Mouse (Mus musculus): ENCODE results near the gene Erp29. TPM values are rescaled to one million over a fixed set of nuclear protein-coding genes. Genes with fewer than 3 reads are reported as not detected.
"Not testable (repeated sequence)": the region's sequence is repeated elsewhere in the genome, so short reads cannot be mapped to it uniquely, and the experiment has no call there.

The Erp29 gene
- 146 and 155 TPM in 2 replicates for polyA plus RNA-seq (2014; fragmentation: Nextera tagmentation; extraction: Ambion mirVana)

DNA sequence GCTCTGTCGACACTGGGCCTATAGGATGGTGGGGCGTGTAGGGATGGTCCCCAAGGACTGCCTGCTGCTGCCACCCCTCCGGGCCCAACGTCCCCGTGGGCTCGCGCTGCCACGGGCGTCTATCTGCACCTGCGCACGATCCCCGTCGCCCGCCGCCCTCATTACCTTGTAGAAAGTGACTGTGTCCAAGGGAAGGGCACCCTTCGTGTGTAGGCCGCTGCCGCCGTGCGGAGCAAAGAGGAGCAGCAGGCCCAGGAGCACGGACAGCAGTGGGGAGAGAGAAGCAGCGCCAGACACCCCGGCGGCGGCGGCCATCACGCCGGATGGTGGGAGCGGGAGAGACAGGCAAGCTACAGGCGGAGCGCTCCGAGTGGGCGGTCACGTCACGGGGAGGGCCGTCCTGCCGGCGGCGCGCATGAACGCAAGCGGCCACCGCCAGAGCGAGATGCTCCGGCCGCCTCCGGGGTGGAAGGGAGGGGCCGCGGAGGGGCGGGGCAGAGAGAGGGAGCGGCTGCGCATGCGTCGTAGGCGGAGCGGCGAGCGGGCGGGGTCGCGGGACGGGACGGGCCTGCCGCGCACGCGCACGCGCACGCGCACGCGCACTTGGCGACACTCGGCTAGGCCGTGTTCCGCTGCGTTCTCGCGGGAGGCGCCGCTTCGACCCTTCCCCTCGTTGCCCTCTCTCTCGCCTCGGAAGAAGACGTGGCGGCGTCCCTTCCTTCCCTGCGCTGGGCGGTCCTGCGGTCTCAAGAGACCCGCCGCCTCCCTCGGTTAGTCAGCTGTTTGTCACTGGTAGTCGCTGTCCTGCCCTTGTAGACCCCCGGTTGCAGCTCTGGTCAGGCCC is at the start of gene Erp29:
Gene Erp29 (minus strand): TSS at position 481 of the 844 bp plus-strand sequence.
- peak within 1 kb of the TSS; percentile 93 for H3K4me2 ChIP-seq (ENCODE audit: low read depth, low read length)
- WGBS: 0% methylated on average over 26 of the region's 97 CpGs
- H3K27ac ChIP-seq (ENCODE audit: low read depth, low read length): peak within 1 kb of the TSS; percentile 96
- H3K4me1 ChIP-seq (ENCODE audit: control insufficient read depth, insufficient read depth, low read length): peaks cover 11% of the 10 kb centered on the region
- H3K36me3 ChIP-seq (ENCODE audit: control insufficient read depth, insufficient read depth, low read length): peaks cover 5% of the 10 kb centered on the region; the same call in 1 of the 2 replicates
- H3K4me3 ChIP-seq (ENCODE audit: low read depth, low read length): peak within 1 kb of the TSS; percentile 89
- peak; percentile 93 for ATAC-seq (ENCODE audit: low read depth)
- H3K9me3 ChIP-seq (ENCODE audit: control insufficient read depth, low read length): no peaks in the 10 kb centered on the region
- peaks cover 4% of the 10 kb centered on the region; the same call in 1 of the 2 replicates for H3K27me3 ChIP-seq (ENCODE audit: control insufficient read depth, insufficient read depth, low read length)
- H3K9ac ChIP-seq (replicated peaks; ENCODE audit: low read depth, low read length): peak within 1 kb of the TSS; percentile 93

DNA sequence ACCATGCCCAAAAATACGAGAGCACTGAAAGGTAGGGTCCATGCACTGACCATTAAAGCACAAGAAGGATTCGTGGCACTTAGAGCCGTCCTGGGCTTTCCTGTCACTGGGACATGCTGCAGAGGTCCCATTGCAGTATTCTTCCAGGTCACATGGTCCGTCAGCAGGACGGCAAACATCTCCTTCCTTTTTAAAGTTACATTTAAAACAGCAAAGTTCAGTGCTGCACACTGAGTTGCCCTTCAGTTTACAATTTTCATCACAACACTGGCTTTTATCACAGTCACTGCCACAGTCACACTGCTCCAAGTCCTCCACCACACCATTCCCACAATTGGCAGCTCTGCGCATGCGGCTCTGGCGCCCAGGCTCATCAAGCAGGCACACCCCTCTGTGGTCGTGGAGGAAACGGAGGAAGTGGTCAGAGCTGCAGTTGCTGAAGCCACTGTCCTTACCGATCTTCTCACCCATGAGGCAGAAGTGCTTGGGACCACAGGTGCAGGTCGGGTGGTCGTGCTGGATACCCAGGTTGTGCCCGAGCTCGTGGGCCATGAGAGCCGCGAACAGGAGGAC is 49.2 kb upstream of the Erp29 start:
- 83% methylated on average over 10 of the region's 17 CpGs for WGBS
- ATAC-seq (ENCODE audit: low read depth); H3K4me1 ChIP-seq (ENCODE audit: control insufficient read depth, insufficient read depth, low read length); H3K27me3 ChIP-seq (ENCODE audit: control insufficient read depth, insufficient read depth, low read length); H3K9ac ChIP-seq (replicated peaks; ENCODE audit: low read depth, low read length); H3K9me3 ChIP-seq (ENCODE audit: control insufficient read depth, low read length); H3K4me2 ChIP-seq (ENCODE audit: low read depth, low read length); H3K27ac ChIP-seq (ENCODE audit: low read depth, low read length); H3K36me3 ChIP-seq (ENCODE audit: control insufficient read depth, insufficient read depth, low read length); H3K4me3 ChIP-seq (ENCODE audit: low read depth, low read length): not testable (repeated sequence)

DNA sequence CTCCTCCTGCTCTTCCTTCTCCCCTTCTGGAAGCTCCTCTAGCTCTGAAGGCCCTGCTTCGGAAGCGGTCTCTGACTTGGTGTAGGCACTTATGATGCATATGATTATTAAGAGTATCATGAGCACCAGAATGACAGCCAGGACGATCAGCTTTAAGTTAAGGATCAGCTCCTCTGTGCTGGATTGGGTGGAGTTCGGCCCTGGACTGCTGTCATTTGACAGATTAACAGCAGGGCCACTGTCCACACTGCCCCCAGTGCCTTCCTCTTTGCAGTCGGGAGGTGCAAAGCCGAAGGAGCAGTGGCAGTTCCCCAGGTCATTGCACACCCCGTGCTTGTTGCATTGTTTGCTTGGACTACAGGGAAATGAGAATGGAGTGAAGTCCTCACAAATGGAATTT is 48.4 kb upstream of the Erp29 start:
- H3K4me1 ChIP-seq (ENCODE audit: control insufficient read depth, insufficient read depth, low read length): no peaks in the 10 kb centered on the region
- H3K4me2 ChIP-seq (ENCODE audit: low read depth, low read length): no peak overlapping the region
- no peak overlapping the region for H3K9ac ChIP-seq (replicated peaks; ENCODE audit: low read depth, low read length)
- H3K36me3 ChIP-seq (ENCODE audit: control insufficient read depth, insufficient read depth, low read length): no peaks in the 10 kb centered on the region
- H3K27ac ChIP-seq (ENCODE audit: low read depth, low read length): no peak overlapping the region
- ATAC-seq (ENCODE audit: low read depth): no peak
- H3K27me3 ChIP-seq (ENCODE audit: control insufficient read depth, insufficient read depth, low read length): no peaks in the 10 kb centered on the region
- H3K9me3 ChIP-seq (ENCODE audit: control insufficient read depth, low read length): no peaks in the 10 kb centered on the region
- no peak overlapping the region for H3K4me3 ChIP-seq (ENCODE audit: low read depth, low read length)
- WGBS: 77% methylated on average over 7 of the region's 7 CpGs

DNA sequence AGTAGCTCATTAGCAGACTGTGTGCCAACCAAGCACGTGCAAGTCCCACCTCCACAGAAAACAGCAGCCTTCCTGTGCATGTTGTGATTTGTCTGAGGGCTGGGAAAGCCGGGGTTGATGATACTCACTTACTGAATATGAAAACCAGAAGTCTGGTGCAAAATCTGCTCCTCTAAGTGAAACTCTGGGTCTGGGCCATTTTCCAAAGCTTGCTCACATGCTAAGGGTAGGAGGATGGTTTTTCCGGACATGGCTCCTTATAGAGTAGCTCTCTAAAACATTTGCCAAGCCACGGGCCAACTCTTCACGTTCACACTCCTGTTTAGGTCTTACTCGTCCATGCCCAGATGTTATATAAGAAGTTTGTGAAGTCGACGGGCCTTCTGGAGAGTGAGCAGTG is 41.0 kb upstream of the Erp29 start:
- no peaks in the 10 kb centered on the region for H3K4me1 ChIP-seq (ENCODE audit: control insufficient read depth, insufficient read depth, low read length)
- no peak overlapping the region for H3K4me2 ChIP-seq (ENCODE audit: low read depth, low read length)
- H3K27me3 ChIP-seq (ENCODE audit: control insufficient read depth, insufficient read depth, low read length): no peaks in the 10 kb centered on the region
- no peak overlapping the region for H3K4me3 ChIP-seq (ENCODE audit: low read depth, low read length)
- no peaks in the 10 kb centered on the region for H3K36me3 ChIP-seq (ENCODE audit: control insufficient read depth, insufficient read depth, low read length)
- ATAC-seq (ENCODE audit: low read depth): no peak
- 79% methylated on average over 8 of the region's 8 CpGs for WGBS
- no peak overlapping the region for H3K9ac ChIP-seq (replicated peaks; ENCODE audit: low read depth, low read length)
- no peak overlapping the region for H3K27ac ChIP-seq (ENCODE audit: low read depth, low read length)
- H3K9me3 ChIP-seq (ENCODE audit: control insufficient read depth, low read length): no peaks in the 10 kb centered on the region

DNA sequence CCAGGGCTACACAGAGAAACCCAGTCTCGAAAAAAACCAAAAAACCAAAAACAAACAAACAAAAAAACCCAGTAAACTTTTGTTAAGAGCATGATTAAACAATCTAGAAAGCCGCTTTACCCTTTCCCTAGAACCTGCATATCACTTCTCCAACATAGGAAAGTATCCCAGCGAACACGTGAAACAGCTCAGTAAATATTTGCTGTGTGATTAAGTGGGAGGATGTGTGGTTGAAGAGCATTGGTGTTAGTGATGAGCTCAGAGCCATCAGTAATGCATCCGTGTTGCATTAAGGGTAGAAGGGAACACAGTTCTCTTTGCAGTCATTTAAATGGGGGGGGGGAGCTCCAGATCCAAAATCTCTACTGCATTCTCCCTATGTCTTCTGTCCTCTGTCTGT is 32.5 kb upstream of the Erp29 start:
- Histone ChIP-seq H3K9me3 (ENCODE audit: control insufficient read depth, low read length) (no peaks in the 10 kb centered on the region), H3K4me1 (ENCODE audit: control insufficient read depth, insufficient read depth, low read length) (no peaks in the 10 kb centered on the region), H3K4me3 (ENCODE audit: low read depth, low read length) (no peak overlapping the region), H3K27ac (ENCODE audit: low read depth, low read length) (no peak overlapping the region), H3K4me2 (ENCODE audit: low read depth, low read length) (no peak overlapping the region), H3K36me3 (ENCODE audit: control insufficient read depth, insufficient read depth, low read length) (no peaks in the 10 kb centered on the region), H3K27me3 (ENCODE audit: control insufficient read depth, insufficient read depth, low read length) (no peaks in the 10 kb centered on the region), H3K9ac (replicated peaks; ENCODE audit: low read depth, low read length) (no peak overlapping the region)
- no peak for ATAC-seq (ENCODE audit: low read depth)
- 83% methylated on average over 5 of the region's 5 CpGs for WGBS

DNA sequence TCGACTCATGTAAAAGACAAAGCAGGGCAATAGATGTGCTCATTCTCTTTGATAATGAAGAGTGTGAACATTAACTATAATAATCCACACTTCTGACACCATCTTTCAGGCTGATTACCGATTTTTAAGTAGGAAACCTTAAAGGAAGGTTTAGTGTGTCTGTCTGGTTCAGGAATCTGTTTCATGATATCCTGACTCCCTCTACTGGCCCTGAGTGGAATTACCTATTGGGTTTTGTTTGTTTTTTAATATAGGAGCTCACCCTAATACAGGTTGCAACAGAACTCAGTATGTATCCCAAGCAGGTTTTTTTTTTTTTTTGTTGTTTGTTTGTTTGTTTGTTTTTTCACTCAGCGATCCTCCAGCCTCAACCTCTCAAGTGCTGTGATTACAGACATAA is 25.4 kb upstream of the Erp29 start:
- H3K9ac ChIP-seq (replicated peaks; ENCODE audit: low read depth, low read length): no peak overlapping the region
- WGBS: 43% methylated on average over 3 of the region's 3 CpGs
- no peaks in the 10 kb centered on the region for H3K27me3 ChIP-seq (ENCODE audit: control insufficient read depth, insufficient read depth, low read length)
- no peaks in the 10 kb centered on the region for H3K36me3 ChIP-seq (ENCODE audit: control insufficient read depth, insufficient read depth, low read length)
- no peak overlapping the region for H3K4me3 ChIP-seq (ENCODE audit: low read depth, low read length)
- no peak for ATAC-seq (ENCODE audit: low read depth)
- no peak overlapping the region for H3K27ac ChIP-seq (ENCODE audit: low read depth, low read length)
- no peaks in the 10 kb centered on the region for H3K9me3 ChIP-seq (ENCODE audit: control insufficient read depth, low read length)
- H3K4me1 ChIP-seq (ENCODE audit: control insufficient read depth, insufficient read depth, low read length): no peaks in the 10 kb centered on the region
- no peak overlapping the region for H3K4me2 ChIP-seq (ENCODE audit: low read depth, low read length)

DNA sequence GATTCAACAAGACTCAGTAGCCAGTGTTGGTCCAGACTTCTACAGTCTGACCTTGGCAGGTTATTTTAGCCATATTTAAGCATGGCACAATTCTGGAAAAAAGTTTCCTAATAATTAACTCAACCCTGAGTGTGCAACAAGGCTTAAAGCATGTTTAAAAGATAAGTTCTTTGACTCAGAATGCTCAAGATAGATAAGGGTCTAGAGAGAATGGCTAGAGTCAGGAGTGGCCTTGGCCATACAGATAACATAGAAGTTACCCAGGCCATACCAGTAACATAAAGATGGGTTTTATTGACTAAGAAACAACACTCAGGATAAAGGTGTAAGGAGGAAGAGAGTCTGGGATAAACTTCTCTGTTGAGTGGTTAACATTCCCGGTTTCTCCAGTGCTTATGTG is 23.7 kb upstream of the Erp29 start:
- H3K9me3 ChIP-seq (ENCODE audit: control insufficient read depth, low read length): no peaks in the 10 kb centered on the region
- no peak overlapping the region for H3K4me3 ChIP-seq (ENCODE audit: low read depth, low read length)
- H3K4me1 ChIP-seq (ENCODE audit: control insufficient read depth, insufficient read depth, low read length): no peaks in the 10 kb centered on the region
- ATAC-seq (ENCODE audit: low read depth): no peak
- no peaks in the 10 kb centered on the region for H3K27me3 ChIP-seq (ENCODE audit: control insufficient read depth, insufficient read depth, low read length)
- no peak overlapping the region for H3K9ac ChIP-seq (replicated peaks; ENCODE audit: low read depth, low read length)
- no peak overlapping the region for H3K4me2 ChIP-seq (ENCODE audit: low read depth, low read length)
- H3K27ac ChIP-seq (ENCODE audit: low read depth, low read length): no peak overlapping the region
- H3K36me3 ChIP-seq (ENCODE audit: control insufficient read depth, insufficient read depth, low read length): no peaks in the 10 kb centered on the region
- WGBS: 74% methylated on average over 1 of the region's 1 CpGs

DNA sequence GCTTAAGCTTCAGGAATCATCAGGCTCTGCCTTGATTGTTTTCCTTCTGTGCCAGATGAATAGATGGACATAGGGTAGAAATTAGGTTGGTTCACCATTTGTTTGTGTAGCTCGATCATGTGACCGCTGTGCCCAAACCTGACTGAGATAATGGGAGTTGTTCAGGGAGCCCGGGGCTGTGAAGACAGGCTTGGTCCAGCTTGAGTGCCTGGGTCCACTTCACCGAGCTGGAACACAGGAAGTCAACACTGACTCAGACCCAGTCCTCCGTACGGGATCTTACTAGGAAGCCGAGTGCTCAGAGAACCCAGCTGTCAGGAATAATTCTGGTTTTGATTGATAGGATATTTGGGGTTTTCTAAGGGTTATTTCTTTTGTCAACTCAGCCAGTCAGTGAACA is 22.3 kb upstream of the Erp29 start:
- Histone ChIP-seq H3K4me1 (ENCODE audit: control insufficient read depth, insufficient read depth, low read length) (no peaks in the 10 kb centered on the region), H3K4me3 (ENCODE audit: low read depth, low read length) (no peak overlapping the region), H3K36me3 (ENCODE audit: control insufficient read depth, insufficient read depth, low read length) (no peaks in the 10 kb centered on the region), H3K27me3 (ENCODE audit: control insufficient read depth, insufficient read depth, low read length) (no peaks in the 10 kb centered on the region), H3K4me2 (ENCODE audit: low read depth, low read length) (no peak overlapping the region), H3K27ac (ENCODE audit: low read depth, low read length) (no peak overlapping the region), H3K9me3 (ENCODE audit: control insufficient read depth, low read length) (no peaks in the 10 kb centered on the region), H3K9ac (replicated peaks; ENCODE audit: low read depth, low read length) (no peak overlapping the region)
- ATAC-seq (ENCODE audit: low read depth): no peak
- WGBS: 88% methylated on average over 7 of the region's 7 CpGs

DNA sequence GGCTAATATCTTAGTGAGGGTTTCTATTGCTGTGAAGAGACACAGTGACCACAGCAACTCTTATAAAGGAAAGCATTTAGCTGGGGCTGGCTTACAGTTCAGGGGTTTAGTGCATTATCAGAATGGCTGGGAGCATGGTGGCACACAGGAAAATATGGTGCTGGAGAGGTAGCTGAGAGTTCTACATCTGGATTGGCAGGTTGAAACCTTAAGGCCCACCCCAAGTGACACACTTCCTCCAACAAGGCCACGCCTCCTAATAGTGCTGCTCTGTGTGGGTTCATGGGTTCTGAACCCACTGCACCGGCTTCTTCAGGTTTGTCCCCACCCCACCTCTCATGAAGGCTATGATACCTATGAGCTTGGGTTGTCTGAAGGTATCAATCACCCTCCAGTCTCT is 20.1 kb upstream of the Erp29 start:
- Histone ChIP-seq H3K36me3 (ENCODE audit: control insufficient read depth, insufficient read depth, low read length) (no peaks in the 10 kb centered on the region), H3K9ac (replicated peaks; ENCODE audit: low read depth, low read length) (no peak overlapping the region), H3K27ac (ENCODE audit: low read depth, low read length) (no peak overlapping the region), H3K4me1 (ENCODE audit: control insufficient read depth, insufficient read depth, low read length) (no peaks in the 10 kb centered on the region), H3K9me3 (ENCODE audit: control insufficient read depth, low read length) (no peaks in the 10 kb centered on the region), H3K27me3 (ENCODE audit: control insufficient read depth, insufficient read depth, low read length) (no peaks in the 10 kb centered on the region), H3K4me3 (ENCODE audit: low read depth, low read length) (no peak overlapping the region), H3K4me2 (ENCODE audit: low read depth, low read length) (no peak overlapping the region)
- 92% methylated on average over 2 of the region's 2 CpGs for WGBS
- ATAC-seq (ENCODE audit: low read depth): no peak
